Mouse (Mus musculus): ENCODE results near the gene Fstl3.
"Not testable (repeated sequence)": the region's sequence is repeated elsewhere in the genome, so short reads cannot be mapped to it uniquely, and the experiment has no call there.

Fstl3 gene

DNA sequence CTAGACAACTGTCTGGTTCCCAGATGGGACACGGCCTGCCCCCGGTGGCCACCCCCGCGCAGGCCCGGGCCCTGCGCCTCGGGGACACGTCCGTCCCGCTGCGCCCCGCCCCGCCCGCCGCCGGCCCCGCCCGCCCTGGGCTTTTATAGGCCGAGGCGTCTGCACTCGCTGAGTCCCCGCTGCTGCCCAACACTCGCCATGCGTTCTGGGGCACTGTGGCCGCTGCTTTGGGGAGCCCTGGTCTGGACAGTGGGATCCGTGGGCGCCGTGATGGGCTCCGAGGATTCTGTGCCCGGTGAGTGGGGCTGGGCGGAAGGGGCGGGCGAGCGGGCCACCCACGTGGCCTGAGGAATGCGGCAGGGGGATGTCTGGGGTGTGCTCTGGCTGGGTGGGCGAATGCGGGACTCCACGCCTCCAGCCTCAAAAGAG, at the start of gene Fstl3:
TSS of gene Fstl3 (plus strand) at position 170 of the 429 bp plus-strand sequence.
- DNase-seq (ENCODE audit: low spot score in 2 of 2): no peak

DNA sequence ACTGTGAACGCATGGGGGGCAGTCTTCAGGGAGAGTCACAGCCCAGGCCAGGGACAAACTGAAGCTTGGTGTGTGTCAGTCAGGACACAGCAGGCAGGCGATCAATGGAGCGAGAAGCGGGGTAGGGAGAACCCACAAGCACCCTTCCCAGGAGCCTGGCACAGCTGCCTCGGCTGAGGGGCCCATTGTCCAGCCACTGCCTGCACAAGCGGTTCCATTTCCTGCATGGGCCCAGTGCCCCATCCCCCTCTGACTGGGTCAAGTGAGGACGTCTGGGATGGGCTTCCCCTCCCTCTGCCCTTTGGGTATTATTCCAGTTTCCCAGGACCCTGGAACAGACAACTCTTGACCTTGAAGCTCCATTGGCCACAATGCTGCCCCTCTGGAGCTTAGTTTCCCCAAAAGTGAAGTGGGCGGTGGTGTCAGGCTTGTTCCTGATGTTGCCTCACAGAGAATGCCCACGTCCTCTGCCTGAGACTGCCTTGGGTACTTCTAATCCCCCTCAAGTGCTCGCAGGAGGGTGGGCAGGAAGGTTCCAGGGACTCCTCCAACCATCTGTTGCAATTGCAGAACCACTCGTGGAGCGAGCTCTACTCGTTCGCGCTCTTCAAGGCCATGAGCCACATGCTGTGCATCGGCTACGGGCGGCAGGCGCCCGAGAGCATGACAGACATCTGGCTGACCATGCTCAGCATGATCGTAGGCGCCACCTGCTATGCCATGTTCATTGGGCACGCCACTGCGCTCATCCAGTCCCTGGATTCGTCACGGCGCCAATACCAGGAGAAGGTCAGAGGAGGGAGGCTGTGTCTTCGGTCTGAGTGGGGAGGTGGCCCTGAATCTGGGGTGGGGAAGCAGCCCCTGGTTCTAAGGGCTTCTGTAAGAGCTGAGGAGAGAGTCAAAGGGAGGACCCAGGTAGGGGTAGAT, 48.5 kb upstream of the Fstl3 start:
- DNase-seq (ENCODE audit: low spot score in 2 of 2): no peak

DNA sequence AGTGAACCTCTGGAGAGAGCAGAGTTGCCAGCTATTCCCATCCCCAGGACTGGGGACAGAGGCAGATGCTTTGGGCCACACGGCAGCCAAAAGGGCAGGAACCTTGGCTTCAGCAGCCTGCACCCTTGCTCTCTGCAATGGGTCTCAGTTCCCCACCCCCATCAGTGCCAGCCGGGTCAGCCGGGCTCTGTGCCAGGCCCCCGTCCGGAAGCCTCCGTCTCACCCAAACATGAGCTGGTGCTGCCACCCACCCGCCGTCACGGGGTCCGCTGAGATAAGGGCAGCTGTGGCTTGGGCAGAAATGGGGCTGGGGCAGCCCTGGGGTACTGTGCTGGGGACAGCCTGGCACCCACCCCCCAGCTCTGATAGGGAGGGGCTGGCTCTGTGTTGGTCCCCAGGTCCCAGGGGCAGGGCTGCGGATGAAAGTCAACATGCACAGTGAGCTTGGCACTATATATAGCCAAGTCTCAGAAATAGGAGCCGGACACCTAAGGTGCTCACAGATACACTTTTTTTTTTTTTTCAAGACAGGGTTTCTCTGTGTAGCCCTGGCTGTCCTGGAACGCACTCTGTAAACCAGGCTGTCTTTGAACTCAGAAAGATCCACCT, 47.6 kb upstream of the Fstl3 start:
- no peak for DNase-seq (ENCODE audit: low spot score in 2 of 2)

DNA sequence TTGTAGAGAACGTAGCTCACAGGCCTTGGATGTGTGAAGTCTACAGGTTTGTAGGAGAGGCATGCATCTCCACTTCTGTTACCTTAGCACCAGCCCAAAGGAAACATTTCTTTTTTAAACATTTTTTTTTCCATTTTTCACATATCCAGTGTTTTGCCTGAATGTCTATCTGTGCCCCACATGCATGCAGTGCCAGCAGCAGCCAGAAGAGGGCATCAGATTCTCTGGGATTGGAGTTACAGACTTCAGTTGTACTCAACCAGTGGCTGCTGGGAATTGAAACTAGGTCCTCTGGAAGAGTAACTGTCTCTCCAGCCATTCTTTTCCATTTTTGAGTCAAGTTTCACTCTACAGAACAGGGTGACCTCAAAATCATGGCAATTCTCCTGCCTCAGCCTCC, 44.6 kb upstream of the Fstl3 start:
- peak in 1 of 2 experiments; percentile 67 for DNase-seq (ENCODE audit: low spot score in 2 of 2)

DNA sequence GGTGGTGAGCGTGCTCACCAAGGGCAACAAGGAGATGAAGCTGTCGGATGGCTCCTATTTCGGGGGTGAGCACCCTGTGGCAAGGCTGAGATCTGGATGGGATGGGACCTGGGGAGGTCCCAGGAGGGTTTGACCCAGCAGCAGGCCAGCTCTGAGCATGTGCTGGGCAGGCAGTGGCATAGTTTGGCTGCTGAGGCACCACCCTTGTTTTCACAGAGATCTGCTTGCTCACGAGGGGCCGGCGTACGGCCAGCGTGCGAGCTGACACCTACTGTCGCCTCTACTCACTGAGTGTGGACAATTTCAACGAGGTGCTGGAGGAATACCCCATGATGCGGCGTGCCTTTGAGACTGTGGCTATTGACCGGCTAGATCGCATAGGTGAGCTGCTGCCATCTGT, 43.2 kb upstream of the Fstl3 start:
- DNase-seq (ENCODE audit: low spot score in 2 of 2): no peak

DNA sequence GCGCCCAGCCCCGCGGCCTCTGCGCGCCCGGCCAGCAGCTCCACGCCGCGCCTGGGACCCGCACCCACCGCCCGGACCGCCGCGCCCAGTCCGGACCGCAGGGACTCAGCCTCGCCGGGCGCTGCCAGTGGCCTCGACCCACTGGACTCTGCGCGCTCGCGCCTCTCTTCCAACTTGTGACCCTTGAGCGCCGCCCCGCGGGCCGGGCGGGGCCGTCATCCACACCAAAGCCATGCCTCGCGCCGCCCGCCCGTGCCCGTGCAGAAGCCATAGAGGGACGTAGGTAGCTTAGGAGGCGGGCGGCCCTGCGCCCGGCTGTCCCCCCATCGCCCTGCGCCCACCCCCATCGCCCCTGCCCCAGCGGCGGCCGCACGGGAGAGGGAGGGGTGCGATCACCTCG, 41.7 kb upstream of the Fstl3 start:
- no peak for DNase-seq (ENCODE audit: low spot score in 2 of 2)

DNA sequence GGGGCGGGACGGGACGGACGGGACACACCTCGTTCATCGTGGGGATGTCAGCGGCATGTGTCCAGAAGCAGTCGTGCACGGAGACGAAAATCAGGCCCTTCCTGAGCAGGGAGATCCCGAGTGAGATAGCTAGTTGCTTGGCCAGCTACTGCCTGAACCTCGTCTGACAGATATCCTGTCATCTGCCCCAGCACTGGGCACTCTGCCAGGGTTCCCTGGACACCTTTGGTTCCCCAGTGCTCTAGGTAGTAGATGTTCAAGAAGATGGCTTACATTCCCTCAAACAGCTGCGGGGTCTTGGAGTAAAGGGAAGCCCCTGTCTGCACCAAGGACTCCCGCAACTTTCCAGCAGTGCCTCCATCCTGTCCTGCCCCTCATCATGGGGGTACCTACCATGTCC, 40.4 kb upstream of the Fstl3 start:
- no peak for DNase-seq (ENCODE audit: low spot score in 2 of 2)

DNA sequence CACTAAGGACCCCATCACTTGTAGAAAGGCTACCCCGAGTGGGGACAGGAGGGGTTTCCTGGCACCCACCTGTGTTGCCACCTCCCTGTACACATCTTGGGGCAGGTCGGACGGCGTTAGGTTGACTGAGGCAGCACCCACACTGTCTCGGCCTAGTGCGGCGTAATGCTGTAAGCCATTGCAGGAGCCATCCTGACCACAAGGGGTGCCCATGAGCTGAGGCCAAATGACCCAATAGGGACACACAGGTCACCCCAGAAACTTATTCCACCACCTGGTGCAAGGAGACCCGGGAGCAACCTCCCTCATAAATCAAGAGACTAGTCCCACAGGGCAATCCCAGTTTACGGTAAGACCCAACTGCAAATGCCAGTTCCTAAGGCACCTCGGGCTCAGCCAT, 38.8 kb upstream of the Fstl3 start:
- DNase-seq (ENCODE audit: low spot score in 2 of 2): peak in 1 of 2 experiments; percentile 30

DNA sequence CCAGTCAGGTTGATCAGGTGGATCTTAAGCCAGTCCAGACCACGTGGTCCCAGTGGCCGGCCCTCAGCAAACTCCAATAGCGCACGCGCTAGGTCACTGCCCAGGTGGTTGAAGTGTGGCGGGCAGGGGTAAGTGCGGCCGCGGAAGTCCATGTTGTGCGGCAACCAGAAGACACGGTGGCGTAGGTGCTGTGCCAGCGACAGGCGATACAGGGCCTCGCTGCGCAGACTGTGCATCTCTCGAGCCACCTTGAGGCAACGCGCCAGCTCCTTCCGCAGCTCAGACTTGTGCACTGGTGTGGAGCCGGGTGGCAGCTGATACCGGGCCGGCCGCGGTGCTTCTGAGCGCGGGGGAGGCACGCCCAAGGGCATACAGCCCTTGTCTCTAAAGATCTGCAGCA, 37.8 kb upstream of the Fstl3 start:
- DNase-seq (ENCODE audit: low spot score in 2 of 2): no peak

DNA sequence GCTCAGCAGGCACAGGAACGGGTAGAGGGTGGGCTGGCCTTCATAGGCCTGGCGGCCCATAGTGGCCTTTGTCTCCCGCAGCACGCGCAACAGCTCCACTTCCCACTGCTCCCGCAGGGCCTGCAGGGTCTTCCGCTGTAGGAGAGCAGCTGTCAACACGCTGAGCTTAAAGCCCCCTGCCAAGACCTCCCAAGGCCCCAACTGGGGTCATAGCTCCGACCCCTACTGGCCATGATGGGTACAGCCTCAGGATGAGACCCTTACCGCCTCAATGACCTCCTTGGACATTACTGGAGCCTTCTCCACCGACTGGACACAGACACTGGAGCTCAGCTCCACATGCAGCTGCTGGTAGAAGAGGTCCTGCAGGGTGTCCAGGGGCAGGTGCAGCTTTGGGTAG, 36.2 kb upstream of the Fstl3 start:
- no peak for DNase-seq (ENCODE audit: low spot score in 2 of 2)

DNA sequence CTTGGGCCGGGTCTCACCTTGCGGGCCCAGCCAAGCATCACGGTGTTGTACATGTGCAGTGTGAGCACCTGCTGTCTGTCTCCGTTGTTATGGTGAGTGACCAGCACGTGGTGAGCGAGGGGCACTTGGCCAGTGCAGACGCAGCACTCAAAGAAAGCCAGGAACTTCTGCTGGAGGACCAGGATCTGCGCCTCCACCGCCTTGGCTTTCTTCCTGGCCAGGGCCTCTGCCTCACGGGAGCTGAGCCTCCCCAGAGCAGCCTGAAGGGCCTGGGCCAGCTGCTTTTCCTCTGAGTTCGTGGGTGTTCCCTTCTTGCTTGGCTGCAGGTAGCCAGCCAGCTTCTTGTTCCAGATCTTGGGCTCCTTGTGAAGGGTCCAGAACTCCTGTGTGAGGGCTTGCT, 33.9 kb upstream of the Fstl3 start:
- DNase-seq (ENCODE audit: low spot score in 2 of 2): no peak

DNA sequence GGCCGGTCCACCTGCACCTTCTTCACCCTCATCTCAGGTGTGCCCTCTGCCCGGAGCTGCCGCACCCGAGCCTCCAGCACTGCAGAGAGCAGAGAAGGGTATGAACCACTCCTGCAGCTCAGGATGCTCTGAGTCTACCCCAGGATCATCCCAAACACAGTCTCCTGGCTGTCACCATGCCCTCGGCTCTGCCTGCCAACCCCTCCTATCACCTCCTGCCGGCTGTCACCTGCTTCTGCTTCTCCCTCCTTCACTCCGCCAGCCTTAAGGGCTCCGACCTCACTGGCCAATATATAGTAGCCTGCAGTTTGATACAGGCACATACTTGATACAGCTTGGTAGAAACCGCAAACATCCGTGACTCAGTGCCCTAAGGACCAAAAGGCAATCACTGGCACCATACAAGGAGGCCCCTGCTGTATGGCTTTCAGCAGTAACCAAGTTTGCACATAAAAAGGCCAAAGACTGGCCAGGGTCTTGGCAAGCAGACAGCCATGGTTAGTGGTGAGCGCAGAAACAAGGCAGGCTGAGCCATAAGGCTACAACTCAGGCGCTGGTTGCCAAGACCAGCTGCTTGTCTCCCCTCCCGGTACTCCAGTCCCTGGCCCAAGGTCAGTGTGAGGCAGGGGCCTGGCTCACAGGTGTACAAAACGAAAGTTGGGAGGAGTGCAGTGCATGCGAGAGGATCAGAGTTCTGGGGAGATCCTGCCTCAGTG, 33.3 kb upstream of the Fstl3 start:
- no peak for DNase-seq (ENCODE audit: low spot score in 2 of 2)

DNA sequence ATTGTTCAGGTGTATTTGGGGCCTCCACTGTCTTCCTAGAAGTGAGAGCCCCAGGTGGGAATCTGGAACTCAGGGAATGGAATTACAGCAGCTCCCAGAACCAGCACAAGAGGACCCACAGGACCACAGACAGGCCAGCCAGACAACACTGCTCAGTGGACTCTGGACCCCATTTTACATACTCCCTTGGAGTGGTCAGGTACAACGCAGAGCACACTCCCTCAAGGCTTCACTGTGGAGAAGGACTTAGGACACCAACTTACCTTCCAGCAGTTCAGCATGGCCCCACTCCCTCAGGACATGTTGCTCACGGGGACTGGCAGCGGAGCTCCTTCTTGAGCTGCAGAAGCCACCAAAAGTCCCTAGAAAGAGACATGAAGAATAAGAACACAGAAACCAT, 31.7 kb upstream of the Fstl3 start:
- DNase-seq (ENCODE audit: low spot score in 2 of 2): no peak

DNA sequence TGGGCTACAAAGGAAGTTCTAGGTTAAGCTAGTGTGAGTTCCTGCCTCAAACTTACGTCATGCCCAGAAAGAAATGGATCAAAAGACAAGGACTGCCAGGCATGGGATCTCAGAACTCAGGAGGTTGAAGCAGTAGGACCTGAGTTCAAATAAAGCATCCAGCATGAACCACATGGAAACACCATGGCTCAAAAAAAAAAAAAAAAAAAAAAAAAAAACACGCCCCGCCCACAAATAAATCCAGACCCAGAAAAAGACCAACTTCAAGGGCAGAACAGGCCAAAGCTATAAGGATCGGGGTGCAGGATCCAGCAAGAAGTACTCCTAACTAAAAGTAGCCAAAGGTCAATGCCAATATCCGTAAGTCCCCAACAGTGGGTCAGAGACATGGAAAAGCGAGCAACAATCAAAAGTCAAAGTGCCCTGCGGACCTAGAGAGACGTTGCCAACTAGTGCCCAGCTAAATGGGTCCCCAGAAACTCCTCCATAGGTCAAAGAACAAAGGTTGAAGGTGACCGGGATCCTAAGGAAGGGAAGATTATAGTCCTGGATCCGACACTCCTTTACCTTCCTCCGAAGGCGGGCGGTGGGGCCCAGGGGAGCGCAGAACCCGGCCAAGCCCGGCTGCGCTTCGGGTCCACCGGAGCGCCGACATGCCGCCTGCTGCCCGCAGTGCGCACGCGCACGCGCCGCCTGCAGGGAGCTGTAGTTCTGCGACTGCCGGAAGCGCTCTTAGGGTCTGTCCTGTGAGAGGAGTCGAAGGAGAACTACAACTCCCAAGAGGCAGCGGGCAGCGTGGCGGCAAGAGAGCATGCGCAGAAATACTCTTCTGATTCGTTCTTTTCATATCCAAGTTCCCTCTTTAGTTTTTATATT, 30.9 kb upstream of the Fstl3 start, which contains the start of gene Polrmt:
TSS of gene Polrmt (minus strand) at position 684 of the 876 bp plus-strand sequence.
- DNase-seq (ENCODE audit: low spot score in 2 of 2): peak; percentile 94

DNA sequence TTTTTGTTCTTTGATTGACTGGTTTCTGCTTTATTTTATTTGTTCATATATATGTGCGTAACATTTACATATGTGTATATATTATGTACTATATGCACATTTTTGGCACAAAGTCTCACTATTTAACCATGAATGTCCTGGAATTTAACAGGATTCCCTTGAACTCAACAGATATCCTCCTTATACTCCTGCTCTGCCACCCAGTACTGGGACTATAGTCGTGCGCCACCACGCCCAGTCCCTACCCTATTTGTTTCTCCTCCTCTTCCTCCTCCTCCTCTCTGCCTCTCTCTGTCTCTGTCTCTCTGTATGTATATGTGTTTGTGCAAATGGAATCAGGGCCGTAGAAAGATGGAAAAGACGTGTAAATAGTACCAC, 30.3 kb upstream of the Fstl3 start:
- DNase-seq (ENCODE audit: low spot score in 2 of 2): no peak

DNA sequence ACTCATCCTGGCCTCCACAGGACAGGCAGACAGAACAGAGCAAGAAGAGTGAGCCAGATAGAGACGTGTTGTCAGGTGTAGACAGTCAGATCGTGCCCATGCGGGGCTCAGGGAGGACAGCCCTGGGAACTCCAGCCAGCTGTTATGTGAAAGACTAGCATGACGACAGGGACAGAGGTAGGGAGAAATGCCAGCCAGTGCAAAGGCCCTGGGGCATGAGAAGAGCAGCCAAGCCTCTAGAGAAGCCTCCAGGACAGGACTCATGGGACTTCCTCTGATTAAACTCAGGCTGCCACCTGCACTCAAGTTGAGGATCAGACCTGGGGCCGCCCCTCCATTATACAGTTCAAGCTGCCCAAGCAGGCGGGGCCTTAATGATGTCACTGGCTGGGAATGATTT, 28.6 kb upstream of the Fstl3 start:
- DNase-seq (ENCODE audit: low spot score in 2 of 2): no peak

DNA sequence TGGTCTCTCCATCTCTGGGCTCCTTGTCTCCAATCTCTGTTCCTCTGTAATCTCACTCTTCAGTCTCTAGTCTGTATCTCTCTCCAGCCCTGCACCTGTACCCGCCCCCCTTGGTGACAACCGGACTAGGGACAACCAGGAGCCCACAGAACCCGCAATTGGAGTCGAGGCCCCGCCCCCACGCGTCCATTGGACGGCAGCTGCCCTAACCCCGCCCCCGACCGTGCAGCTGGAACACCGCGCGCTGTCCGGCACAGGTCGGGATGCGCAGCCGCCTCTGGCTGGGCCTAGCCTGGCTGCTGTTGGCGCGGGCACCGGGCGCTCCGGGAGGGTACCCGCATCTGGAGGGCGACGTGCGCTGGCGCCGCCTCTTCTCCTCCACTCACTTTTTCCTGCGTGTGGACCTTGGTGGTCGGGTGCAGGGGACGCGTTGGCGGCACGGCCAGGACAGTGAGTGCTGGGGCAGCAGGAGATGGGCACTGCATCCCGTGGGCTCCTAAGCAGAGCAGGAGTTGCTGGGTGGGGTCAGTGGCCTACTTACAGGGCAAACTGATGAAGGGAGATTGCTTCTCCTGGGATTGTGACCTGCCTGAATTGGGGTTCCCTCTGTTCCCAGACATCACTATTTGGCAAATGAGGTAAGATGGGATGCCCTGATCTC, 22.1 kb upstream of the Fstl3 start, which contains the start of gene Fgf22:
TSS of gene Fgf22 (plus strand) at position 221 of the 661 bp plus-strand sequence.
- no peak for DNase-seq (ENCODE audit: low spot score in 2 of 2)

DNA sequence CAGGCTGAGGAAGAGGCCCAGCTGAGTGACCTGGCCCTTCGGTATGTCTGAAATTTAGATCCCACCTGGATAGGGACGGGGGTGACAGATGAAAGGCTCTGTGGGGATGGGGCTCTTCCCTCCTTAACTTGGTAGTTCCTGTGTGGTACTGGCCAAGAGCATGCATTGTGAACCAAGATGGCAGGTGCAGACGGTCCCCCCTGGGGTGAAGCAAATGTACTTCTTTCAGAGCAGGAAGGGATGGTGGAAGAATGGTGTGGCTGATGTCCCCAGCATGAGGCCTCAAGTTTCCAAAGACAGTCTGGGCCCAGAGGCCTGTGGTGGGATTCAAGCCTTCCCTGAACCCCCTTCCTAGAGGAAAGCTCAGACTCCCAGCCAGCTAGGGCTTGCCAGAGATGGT, 21.2 kb upstream of the Fstl3 start:
- DNase-seq (ENCODE audit: low spot score in 2 of 2): no peak

DNA sequence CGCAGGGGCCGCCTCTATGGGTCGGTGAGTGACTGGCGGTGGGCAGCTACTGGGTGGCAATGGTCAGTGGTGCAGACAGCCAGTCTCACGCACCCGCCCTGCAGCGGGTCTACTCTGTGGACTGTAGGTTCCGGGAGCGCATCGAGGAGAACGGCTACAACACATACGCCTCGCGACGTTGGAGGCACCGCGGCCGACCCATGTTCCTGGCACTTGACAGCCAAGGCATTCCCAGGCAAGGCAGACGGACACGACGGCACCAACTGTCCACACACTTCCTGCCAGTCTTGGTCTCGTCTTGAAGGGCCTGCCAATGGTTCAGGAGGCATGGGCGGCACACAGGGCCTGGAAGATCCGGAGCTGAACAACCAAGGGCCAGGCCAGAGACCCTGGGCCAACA, 20.4 kb upstream of the Fstl3 start:
- DNase-seq (ENCODE audit: low spot score in 2 of 2): no peak

DNA sequence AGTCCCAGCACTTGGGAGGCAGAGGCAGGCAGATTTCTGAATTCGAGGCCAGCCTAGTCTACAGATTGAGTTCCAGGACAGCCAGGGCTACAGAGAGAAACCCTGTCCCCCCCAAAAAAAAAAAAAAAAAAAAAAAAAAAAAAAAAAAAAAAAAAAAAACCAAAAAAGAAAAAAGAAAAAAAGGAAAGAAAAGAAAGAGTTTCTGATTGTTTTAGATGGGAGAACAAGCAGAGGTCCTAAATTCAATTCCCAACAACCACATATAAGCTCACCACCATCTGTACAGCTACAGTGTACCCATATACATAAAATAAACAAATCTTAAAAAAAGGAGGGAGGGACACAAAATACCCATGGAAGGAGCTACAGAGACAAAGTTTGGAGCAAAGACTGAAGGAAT, 17.4 kb upstream of the Fstl3 start:
- not testable (repeated sequence) for DNase-seq (ENCODE audit: low spot score in 2 of 2)

DNA sequence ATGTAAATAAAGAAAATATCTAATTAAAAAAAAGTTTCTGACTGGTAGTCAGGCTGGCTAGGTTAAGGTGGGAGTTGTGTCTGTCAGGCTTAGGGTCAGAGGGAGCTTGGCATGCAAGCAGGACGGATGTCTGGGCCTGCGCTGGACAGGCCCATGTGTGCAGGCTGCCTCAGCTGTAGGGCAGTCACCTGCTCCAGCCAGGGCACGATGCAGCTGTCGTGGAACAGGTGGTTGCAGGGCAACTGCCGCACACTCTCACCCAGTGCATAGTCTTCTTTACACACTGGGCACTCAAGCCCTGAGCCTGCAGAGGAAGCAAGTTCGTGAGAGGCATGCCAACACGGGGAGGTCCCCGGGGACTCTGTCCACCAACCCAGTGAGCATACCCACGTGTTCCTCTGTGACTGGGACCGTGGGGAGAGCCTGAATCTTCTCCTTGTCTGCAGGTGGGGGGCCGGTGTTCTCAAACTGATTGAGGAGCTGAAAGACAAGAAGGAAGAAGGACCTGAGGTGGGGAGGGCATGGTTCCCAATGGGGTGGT, 16.4 kb upstream of the Fstl3 start:
- DNase-seq (ENCODE audit: low spot score in 2 of 2): no peak

All from thymus, postnatal 10 days (tissue).